16 mouse cellular contexts compared by ENCODE assay signal in genomic region chr1:85600794-85601193, GRCm38 (mm10). TPM values are rescaled to one million over a fixed set of nuclear protein-coding genes. Genes with fewer than 3 reads are reported as not detected.
DNase-seq lines count a peak whose midpoint lies in the region; ATAC-seq and TF ChIP-seq lines count a peak whose summit lies in the region.
"Not testable (repeated sequence)": the region's sequence is repeated elsewhere in the genome, so short reads cannot be mapped to it uniquely, and the experiment has no call there.
"Had no signal": no experiment of that assay in that cellular context is flagged by ENCODE, and none has a peak within 500 bp of the region (broad histone marks: within the 10 kb centered on the region; RNA-seq: fewer than 3 reads in every experiment).

No protein-coding gene starts in this region.

- not testable (repeated sequence) for H3K9ac ChIP-seq in heart, embryonic 13.5 days
- H3K9ac ChIP-seq in liver, postnatal 0 days (replicated peaks): 0 out of 2 replicates have a peak overlapping the region, but pooled peaks have one; percentile 27

- H3K9me3 ChIP-seq in heart, embryonic 13.5 days; liver, postnatal 0 days (ENCODE audit: low read length): not testable (repeated sequence)

- H3K27me3 ChIP-seq in heart, embryonic 13.5 days (replicated peaks); kidney, adult 2 months (replicated peaks; ENCODE audit: control insufficient read depth, insufficient read depth, low read length); liver, postnatal 0 days (ENCODE audit: insufficient read depth, low read length): not testable (repeated sequence)

- peak; percentile 6 for DNase-seq in NIH3T3 (ENCODE audit: low read depth)
- peak; percentile 33 for DNase-seq in kidney, adult 2 months
- DNase-seq in liver, postnatal 0 days: peak; percentile 14
- DNase-seq in naive thymus-derived CD4-positive, alpha-beta T cell, adult 2 months (ENCODE audit: low read depth): peak; percentile 44
- DNase-seq in spleen, postnatal 4 days (ENCODE audit: low spot score in 2 of 2): peak; percentile 46 to 72

- H3K4me2 ChIP-seq in heart, embryonic 13.5 days: peak overlapping the region; percentile 43
- peak overlapping the region; percentile 57; the same call in 1 of the 2 replicates for H3K4me2 ChIP-seq in liver, postnatal 0 days (ENCODE audit: low read depth, low read length)

- TF ChIP-seq EP300 in liver, postnatal 0 days (IDR thresholded peaks at IDR 0.05; ENCODE audit: low read depth): not testable (repeated sequence)

- not testable (repeated sequence) for TF ChIP-seq CTCF in kidney, adult 2 months (conservative IDR thresholded peaks at IDR 0.05; ENCODE audit: insufficient read depth, insufficient read length, low read depth, low read length); liver, postnatal 0 days (IDR thresholded peaks at IDR 0.05; ENCODE audit: low read depth)

- H3K4me1 ChIP-seq in heart, embryonic 13.5 days; kidney, adult 2 months (ENCODE audit: control insufficient read depth, insufficient read depth, low read length); liver, postnatal 0 days (ENCODE audit: insufficient read depth): not testable (repeated sequence)

- not testable (repeated sequence) for H3K4me3 ChIP-seq in heart, embryonic 13.5 days; kidney, adult 2 months (ENCODE audit: insufficient read depth, low read depth, low read length)
- H3K4me3 ChIP-seq in liver, postnatal 0 days (ENCODE audit: low read depth, low read length): peak overlapping the region; percentile 39

- not testable (repeated sequence) for TF ChIP-seq POLR2A in kidney, adult 2 months (IDR thresholded peaks at IDR 0.05; ENCODE audit: low read depth, low read length)

- WGBS in heart, embryonic 13.5 days: 47% methylated on average over 4 of the region's 4 CpGs
- WGBS in kidney, adult 2 months: 55% methylated on average over 4 of the region's 4 CpGs
- 51% methylated on average over 4 of the region's 4 CpGs for WGBS in liver, postnatal 0 days (ENCODE audit: insufficient replicate concordance)

- H3K27ac ChIP-seq in heart, embryonic 13.5 days (replicated peaks); kidney, adult 2 months (ENCODE audit: insufficient read depth, low read depth, low read length): not testable (repeated sequence)
- peak overlapping the region; percentile 59 for H3K27ac ChIP-seq in liver, postnatal 0 days (ENCODE audit: low read depth)

- 0 out of 2 replicates have a peak, but pooled peaks have one; percentile 47 for ATAC-seq in common myeloid progenitor, adult 5-6 weeks (replicated peaks; ENCODE audit: low read depth, poor library complexity, severe bottlenecking)
- ATAC-seq in heart, embryonic 13.5 days (ENCODE audit: extremely low read depth, insufficient number of reproducible peaks, low FRiP score, low TSS enrichment); liver, postnatal 0 days: not testable (repeated sequence)

- H3K36me3 ChIP-seq in heart, embryonic 13.5 days; kidney, adult 2 months (ENCODE audit: control insufficient read depth, insufficient read depth, low read length); liver, postnatal 0 days (replicated peaks; ENCODE audit: insufficient read depth, low read length): not testable (repeated sequence)

RNA-seq across cellular contexts. Expression of gene Sp140, which starts 0.6 kb away (rescaled TPM):
- 62.0 and 62.2 TPM in 2 replicates for total RNA-seq in common myeloid progenitor, adult 5-6 weeks (2017)
- polyA plus RNA-seq in heart, embryonic 13.5 days (2015; fragmentation: Nextera tagmentation; extraction: Ambion mirVana): 1.4 and 1.7 TPM in 2 replicates
- 2.1 and 2.8 TPM in 2 replicates for polyA plus RNA-seq in kidney, adult 2 months (2012; rRNA removed)
- polyA plus RNA-seq in liver, postnatal 0 days (2015; fragmentation: Nextera tagmentation; extraction: Ambion mirVana): 6.9 and 7.8 TPM in 2 replicates

RNA-seq across cellular contexts. Expression of gene Sp110, which starts 2.2 kb away (rescaled TPM):
- total RNA-seq in common myeloid progenitor, adult 5-6 weeks (2017): 116 and 120 TPM in 2 replicates
- 1.9 and 2.2 TPM in 2 replicates for polyA plus RNA-seq in heart, embryonic 13.5 days (2015; fragmentation: Nextera tagmentation; extraction: Ambion mirVana)
- polyA plus RNA-seq in kidney, adult 2 months (2012; rRNA removed): 5.3 and 10.6 TPM in 2 replicates
- 7.9 and 8.6 TPM in 2 replicates for polyA plus RNA-seq in liver, postnatal 0 days (2015; fragmentation: Nextera tagmentation; extraction: Ambion mirVana)

RNA-seq across cellular contexts. Expression of gene G530012D18Rik, which starts 25.3 kb away (rescaled TPM):
- total RNA-seq in common myeloid progenitor, adult 5-6 weeks (2017): 4.9 TPM in 1 of 2 replicates, not detected in the other
- not detected in 2 replicates for polyA plus RNA-seq in heart, embryonic 13.5 days (2015; fragmentation: Nextera tagmentation; extraction: Ambion mirVana)
- not detected in 2 replicates for polyA plus RNA-seq in kidney, adult 2 months (2012; rRNA removed)
- polyA plus RNA-seq in liver, postnatal 0 days (2015; fragmentation: Nextera tagmentation; extraction: Ambion mirVana): not detected in 2 replicates
- total RNA-seq: hindbrain, postnatal 0 days; left cerebral cortex, adult 2 months had no signal
- polyA plus RNA-seq: brain, embryonic 14.5 days; frontal cortex, adult 2 months; heart, postnatal 0 days; hindbrain, postnatal 0 days; limb, embryonic 14.5 days; midbrain, embryonic 12.5 days; neural tube, embryonic 11.5 days; stomach, embryonic 16.5 days had no signal

RNA-seq across cellular contexts. Expression of gene Sp100, which starts 49.0 kb away (rescaled TPM):
- total RNA-seq in common myeloid progenitor, adult 5-6 weeks (2017): 64.9 and 116 TPM in 2 replicates
- polyA plus RNA-seq in heart, embryonic 13.5 days (2015; fragmentation: Nextera tagmentation; extraction: Ambion mirVana): 1.7 and 1.9 TPM in 2 replicates
- polyA plus RNA-seq in kidney, adult 2 months (2012; rRNA removed): 11.9 and 21.4 TPM in 2 replicates
- polyA plus RNA-seq in liver, postnatal 0 days (2015; fragmentation: Nextera tagmentation; extraction: Ambion mirVana): 12.7 and 13.0 TPM in 2 replicates

Comparison
In these comparisons a context has a peak if more than half of its experiments do, and no peak if none do; other contexts are left out.
1. DNase-seq: peak in every context shown above with its lines; median percentile 59 in spleen, postnatal 4 days; 44 in naive thymus-derived CD4-positive, alpha-beta T cell, adult 2 months; 33 in kidney, adult 2 months; 14 in liver, postnatal 0 days; 6 in NIH3T3.